Mouse (Mus musculus) lung, adult 2 months (tissue): ENCODE results near the gene Antxrl. TPM values are rescaled to one million over a fixed set of nuclear protein-coding genes. Genes with fewer than 3 reads are reported as not detected.
A peak's percentile ranks its signal among the peaks of the same experiment; 100 is the strongest.

Source experiments
- DNase-seq: peaks from one replicate; pipeline ENCODE4 v3.0.0; 2022
- H3K4me1 ChIP-seq: fragments of 200-500 bp; 2 replicates; pipeline ENCODE4 v1.6.1; 2011; ENCODE audit warnings: low read length; ENCODE audit not compliant: control insufficient read depth, insufficient read depth
- H3K4me3 ChIP-seq: fragments of 200-500 bp; replicated peaks from 2 replicates; pipeline ENCODE3; 2011; ENCODE audit warnings: low read depth, mild to moderate bottlenecking, control low read depth, low read length; ENCODE audit errors: extremely low read depth
- CTCF ChIP-seq: fragments of 200-500 bp; IDR thresholded peaks from 2 replicates; pipeline ENCODE4 v1.5.1; 2011; ENCODE audit warnings: mild to moderate bottlenecking, low read length, control low read depth; ENCODE audit not compliant: insufficient read depth
- POLR2A ChIP-seq: fragments of 200-500 bp; IDR thresholded peaks from 2 replicates; pipeline ENCODE4 v1.6.1; 2011; ENCODE audit warnings: low read depth, mild to moderate bottlenecking, control low read depth, low read length, borderline replicate concordance; ENCODE audit errors: extremely low read depth
- WGBS: fragments of 180-500 bp; shearing (Covaris S2); methylation state at CpG from one replicate; pipeline ENCODE4 v1.1.7; 2018; 5-methylcytosine and 5-hydroxymethylcytosine counted together
- polyA plus RNA-seq: library from polyadenylated mRNA; depleted of rRNA; stranded (reverse); fragments of >200 nt; gene quantifications from 2 replicates; pipeline ENCODE4 v1.2.3, GENCODE M21; 2012

Gene Antxrl
- polyA plus RNA-seq, 1 experiment: not detected

DNA sequence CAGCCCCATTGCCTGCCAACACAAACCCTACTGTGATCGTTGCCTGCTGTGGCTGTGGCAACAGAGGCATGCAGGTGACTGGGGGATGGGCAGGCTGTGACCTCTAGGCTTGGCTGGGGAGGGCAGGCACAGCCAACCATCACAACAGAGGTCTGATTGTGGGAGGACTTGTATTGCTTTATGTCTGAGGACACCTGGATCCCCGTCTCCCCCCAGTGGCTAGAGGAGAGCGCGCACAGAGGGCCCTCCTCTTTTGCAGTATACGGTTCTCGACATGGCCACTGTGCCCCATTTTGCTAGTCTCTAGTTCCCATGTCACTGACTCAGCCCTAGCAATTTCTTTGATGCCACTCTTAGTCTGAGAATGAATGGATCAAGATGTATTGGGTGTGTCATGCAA is 19.2 kb downstream of the Antxrl start:
- no peak for TF ChIP-seq POLR2A
- no peak for TF ChIP-seq CTCF
- 80% methylated on average over 6 of the region's 6 CpGs for WGBS
- DNase-seq: no peak
- no peak overlapping the region for H3K4me3 ChIP-seq
- no peaks in the 10 kb centered on the region for H3K4me1 ChIP-seq

DNA sequence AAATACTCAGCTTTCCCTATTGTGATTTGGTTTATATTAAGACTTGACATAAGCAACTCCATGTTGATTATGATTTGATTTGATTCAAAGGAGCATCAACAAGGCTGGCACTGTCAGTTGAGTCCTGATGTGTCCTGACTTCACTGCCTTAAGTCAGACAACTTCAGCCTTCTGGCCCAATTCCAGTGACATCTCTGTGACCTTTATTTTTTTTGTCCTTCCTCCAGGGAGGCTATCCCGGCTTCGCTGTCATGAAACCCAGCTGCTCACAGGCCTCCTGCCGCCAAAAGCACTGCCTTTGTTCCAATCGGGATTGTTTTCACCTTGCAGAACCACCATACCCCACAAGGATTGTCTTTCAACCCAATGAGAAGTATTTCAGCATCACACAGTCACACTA is 22.8 kb downstream of the Antxrl start:
- no peak for DNase-seq
- H3K4me3 ChIP-seq: no peak overlapping the region
- no peaks in the 10 kb centered on the region for H3K4me1 ChIP-seq
- 37% methylated on average over 4 of the region's 4 CpGs for WGBS
- no peak for TF ChIP-seq CTCF
- TF ChIP-seq POLR2A: no peak

DNA sequence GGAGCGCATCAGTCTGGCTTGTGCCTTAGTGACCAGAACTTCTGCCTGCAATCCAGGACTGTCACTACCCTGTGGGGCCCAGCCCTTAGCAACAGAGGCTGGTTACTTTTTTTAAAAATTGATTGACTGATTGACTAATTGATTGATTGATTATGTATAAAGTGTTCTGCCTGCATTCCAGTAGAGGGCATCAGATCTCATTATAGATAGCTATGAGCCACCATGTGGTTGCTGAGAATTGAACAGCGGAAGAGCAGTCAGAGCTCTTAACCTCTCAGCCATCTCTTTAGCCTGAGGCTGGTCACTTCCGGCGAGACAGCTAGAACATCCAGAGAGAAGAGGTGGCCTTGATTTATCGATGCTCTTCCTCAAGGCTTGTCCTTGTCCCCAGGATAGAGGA is 24.7 kb downstream of the Antxrl start:
- no peak for DNase-seq
- WGBS: 72% methylated on average over 5 of the region's 5 CpGs
- H3K4me1 ChIP-seq: no peaks in the 10 kb centered on the region
- TF ChIP-seq CTCF (no peak), POLR2A (no peak)
- no peak overlapping the region for H3K4me3 ChIP-seq

DNA sequence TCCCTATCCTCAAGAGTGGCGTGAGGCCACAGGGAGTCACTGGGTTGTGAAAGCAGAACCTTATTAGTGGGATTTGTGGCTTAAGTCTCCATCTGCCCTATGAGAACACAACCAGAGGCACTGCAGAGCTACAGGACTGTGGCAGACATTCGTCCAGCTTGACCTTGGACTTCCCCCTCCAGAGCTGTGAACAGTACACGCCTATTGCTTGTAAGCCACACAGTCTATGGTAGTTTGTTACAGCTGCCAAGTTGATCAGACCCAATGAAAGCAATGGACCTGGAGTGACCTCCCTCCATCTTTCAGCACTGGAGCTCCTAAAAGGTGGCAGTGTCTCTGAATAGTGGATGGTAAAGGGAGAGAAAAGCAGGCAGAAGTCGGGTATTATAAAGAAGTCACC is 25.8 kb downstream of the Antxrl start:
- 75% methylated on average over 4 of the region's 4 CpGs for WGBS
- TF ChIP-seq POLR2A (no peak), CTCF (no peak)
- DNase-seq: no peak
- Histone ChIP-seq H3K4me1 (no peaks in the 10 kb centered on the region), H3K4me3 (no peak overlapping the region)

DNA sequence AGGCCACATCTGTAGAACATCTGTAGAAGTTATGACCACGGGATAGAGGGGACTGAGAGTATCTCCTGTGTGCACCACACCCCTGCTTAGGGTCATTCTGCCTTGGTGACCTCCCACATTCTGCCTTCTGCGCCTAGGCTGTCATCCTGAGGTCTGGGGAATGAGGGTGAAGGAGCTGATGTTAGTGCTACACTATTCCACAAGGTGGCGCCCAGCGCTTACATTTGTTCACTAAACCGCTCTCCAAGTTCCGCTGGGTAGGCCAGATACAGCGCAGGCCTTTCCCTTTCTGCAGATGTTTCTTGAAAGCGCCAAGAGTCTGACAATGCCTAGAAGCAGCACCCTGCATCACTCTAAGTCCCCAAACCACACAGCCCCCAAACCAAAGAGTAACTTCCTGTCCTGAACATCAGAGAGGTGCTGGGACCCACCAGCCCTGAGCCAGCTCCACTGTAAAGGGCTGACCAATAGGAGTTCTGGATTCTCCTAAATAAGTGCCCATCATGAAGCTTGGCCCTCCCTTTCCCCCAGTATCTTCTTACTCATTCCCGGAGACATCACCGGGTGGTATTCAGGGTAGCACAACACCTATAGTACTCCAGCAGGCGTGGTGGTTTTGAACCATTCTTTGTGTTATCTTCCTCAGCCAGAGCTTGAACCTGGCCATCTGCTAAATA is 28.0 kb downstream of the Antxrl start:
- no peaks in the 10 kb centered on the region for H3K4me1 ChIP-seq
- TF ChIP-seq POLR2A (no peak), CTCF (peak; percentile 89)
- no peak overlapping the region for H3K4me3 ChIP-seq
- DNase-seq: peak; percentile 57
- 16% methylated on average over 11 of the region's 11 CpGs for WGBS

DNA sequence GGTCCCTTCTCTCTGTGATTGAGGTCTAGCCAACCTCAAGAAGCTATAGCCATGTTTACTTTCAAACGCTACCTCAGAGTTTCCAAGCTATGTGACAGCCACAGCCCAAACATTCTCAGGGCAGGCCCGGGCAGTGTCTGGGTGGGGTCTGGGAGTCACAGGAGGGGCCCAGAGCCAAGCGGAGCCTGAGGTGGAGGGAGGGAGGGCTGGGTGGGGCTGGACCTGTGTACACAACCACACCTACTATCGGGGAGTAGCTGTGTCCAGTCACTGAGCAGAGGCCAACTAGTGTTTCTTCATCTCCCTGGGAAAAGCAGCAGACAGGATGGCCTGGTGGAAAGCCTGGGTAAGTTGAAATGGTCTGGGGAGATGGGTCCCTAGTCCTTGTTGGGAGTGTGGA is 33.2 kb downstream of the Antxrl start, which contains the start of gene Anxa8:
Gene Anxa8, plus strand, starts transcription at position 251 of the 400 bp plus-strand sequence.
- DNase-seq: no peak
- 17% methylated on average over 4 of the region's 4 CpGs for WGBS

DNA sequence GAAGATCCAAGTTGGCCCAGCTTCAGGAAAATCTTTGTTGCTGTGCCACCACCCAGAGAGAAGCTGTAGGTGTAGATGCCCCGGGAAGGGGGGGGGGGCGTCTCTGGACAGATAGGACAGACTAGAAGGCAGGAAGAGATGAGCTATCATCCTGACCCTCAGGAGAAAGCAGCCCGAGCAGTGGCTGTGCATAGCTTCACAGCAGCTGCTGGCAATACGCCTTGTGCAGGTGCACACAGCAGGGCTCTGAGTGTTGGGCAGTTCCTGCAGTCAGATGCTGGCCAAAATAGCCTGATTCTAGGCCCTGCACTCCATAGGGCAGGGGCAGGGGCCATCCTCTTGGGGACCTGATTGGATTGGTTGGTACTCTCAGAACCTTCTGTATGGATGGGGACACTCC is 34.3 kb downstream of the Antxrl start:
- no peak for DNase-seq
- Histone ChIP-seq H3K4me1 (no peaks in the 10 kb centered on the region), H3K4me3 (no peak overlapping the region)
- TF ChIP-seq CTCF: no peak
- TF ChIP-seq POLR2A: no peak
- 55% methylated on average over 4 of the region's 4 CpGs for WGBS

More for the DNA sequence above, 33.2 kb downstream of the Antxrl start, which contains the start of gene Anxa8:
- Histone ChIP-seq H3K4me1 (no peaks in the 10 kb centered on the region), H3K4me3 (no peak within 1 kb of the TSS)
- TF ChIP-seq POLR2A: no peak
- no peak for TF ChIP-seq CTCF

DNA sequence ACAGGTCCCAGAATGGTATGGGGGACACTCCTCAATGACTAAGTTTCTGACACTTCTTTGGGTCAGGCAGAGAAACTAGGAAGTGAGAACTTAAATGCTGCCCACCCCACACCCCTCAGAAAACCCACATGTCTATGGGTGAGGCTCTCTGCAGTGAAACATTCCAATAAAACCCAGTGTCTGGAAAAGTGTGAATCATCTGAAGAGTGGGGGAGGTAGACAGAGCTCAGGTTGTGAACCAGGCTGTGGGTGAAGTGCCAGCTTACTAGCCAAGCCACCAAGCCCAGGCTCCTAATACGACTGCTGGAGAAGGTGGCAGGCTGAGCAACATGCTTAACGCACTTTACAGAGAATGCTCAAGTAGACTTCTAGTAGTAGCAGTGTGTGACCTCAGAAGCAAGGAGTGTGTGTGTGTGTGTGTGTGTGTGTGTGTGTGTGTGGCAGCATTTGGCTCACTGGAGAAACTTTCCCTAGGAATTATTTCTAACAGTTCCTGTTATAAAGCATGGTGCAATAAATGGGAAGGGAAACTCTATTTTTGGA is 35.4 kb downstream of the Antxrl start:
- no peak for DNase-seq

DNA sequence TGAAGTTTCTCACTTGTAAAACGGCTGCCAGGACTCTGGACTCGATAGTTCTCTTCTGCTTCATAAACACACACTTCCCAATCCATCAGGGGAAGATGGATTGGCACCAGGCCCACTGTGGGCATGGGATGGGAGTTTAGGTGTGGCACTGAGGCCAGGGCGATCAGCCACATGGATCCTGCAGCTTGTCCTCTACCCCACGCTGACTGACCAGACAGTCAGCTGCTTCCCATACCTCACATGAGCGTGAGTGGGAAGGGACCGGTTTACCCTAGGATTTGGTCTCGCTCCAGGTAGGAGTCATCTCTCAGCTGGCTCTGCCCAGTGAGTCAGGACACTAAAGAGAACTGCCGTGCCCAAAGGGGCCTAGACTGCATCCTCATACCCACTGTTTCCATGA is 37.3 kb downstream of the Antxrl start:
- DNase-seq: no peak
- whole genome bisulfite sequencing: 64% methylated on average over 8 of the region's 8 CpGs
- TF ChIP-seq CTCF (no peak), POLR2A (no peak)
- Histone ChIP-seq H3K4me3 (no peak overlapping the region), H3K4me1 (no peaks in the 10 kb centered on the region)

More for the DNA sequence above, 35.4 kb downstream of the Antxrl start:
- no peak overlapping the region for H3K4me3 ChIP-seq
- no peaks in the 10 kb centered on the region for H3K4me1 ChIP-seq
- WGBS: 51% methylated on average over 2 of the region's 2 CpGs
- TF ChIP-seq CTCF (no peak), POLR2A (no peak)

DNA sequence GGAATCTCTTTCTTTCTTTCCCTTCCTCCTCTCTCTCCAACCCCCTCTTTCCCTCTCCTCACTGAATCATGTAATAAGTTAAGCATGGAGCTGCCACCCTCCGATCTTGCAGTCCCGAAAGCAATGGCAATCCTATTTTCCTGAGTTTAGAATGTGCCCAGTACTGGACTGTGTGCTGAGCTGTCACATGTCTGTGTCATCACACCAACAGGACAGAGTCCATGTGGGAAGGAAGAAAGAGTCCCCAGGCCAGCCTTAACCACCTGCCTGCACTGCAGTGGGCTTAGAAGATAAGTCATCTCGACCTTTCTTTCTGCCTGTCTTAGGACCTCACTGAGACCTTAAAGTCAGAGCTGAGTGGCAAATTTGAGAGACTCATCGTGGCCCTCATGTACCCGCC is 39.0 kb downstream of the Antxrl start:
- DNase-seq: no peak
- TF ChIP-seq POLR2A: no peak
- no peak for TF ChIP-seq CTCF
- Histone ChIP-seq H3K4me1 (no peaks in the 10 kb centered on the region), H3K4me3 (no peak overlapping the region)
- 81% methylated on average over 5 of the region's 5 CpGs for WGBS

DNA sequence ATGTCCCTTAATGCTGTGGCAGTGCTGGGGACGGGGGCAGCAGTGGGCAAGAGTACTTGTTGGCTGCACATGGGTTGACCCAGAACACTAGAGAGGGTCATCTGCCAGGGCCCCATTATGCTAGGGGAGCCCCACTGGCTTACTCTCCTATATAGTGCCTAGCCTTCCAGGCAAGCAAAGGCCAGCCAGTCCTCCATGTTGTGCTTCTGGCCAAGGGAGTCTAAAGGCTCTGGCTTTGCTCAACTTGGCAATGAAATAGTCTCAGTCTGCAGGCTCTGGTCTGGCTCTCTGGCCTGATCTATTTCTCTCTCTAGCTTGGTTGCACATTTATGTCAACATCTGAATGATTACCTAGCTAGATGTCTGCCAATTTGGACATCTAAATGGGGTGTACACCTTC is 40.3 kb downstream of the Antxrl start:
- no peak for TF ChIP-seq CTCF
- no peak for TF ChIP-seq POLR2A
- no peaks in the 10 kb centered on the region for H3K4me1 ChIP-seq
- H3K4me3 ChIP-seq: no peak overlapping the region
- DNase-seq: no peak
- WGBS: 84% methylated on average over 1 of the region's 1 CpGs
